Mouse (Mus musculus): Measurements from ENCODE around the gene Copz1. TPM values are rescaled to one million over a fixed set of nuclear protein-coding genes. Genes with fewer than 3 reads are reported as not detected.

The Copz1 gene
- polyA plus RNA-seq, 1 experiment from 2014 or later, result 298 TPM

GRCm38 (mm10) chr15:103315011-103315502 is 42.5 kb downstream of the Copz1 start:
- DNase-seq (ENCODE audit: low spot score) (peak; percentile 81), ATAC-seq (replicated peaks; ENCODE audit: low FRiP score) (peak; percentile 63)
- no peaks in the 10 kb centered on the region for H3K9me3 ChIP-seq (ENCODE audit: control insufficient read depth, low read length)
- H3K4me3 ChIP-seq (ENCODE audit: low read depth, low read length), result no peak overlapping the region
- H3K9ac ChIP-seq (ENCODE audit: low read depth, low read length), result no peak overlapping the region
- H3K36me3 ChIP-seq (ENCODE audit: control insufficient read depth, insufficient read depth, low read length), result peaks cover 16% of the 10 kb centered on the region; the same call in 1 of the 2 replicates
- H3K4me2 ChIP-seq, result peak overlapping the region; percentile 48
- WGBS, result 22% methylated on average over 18 of the region's 18 CpGs
- peaks cover 30% of the 10 kb centered on the region for H3K4me1 ChIP-seq (replicated peaks; ENCODE audit: control insufficient read depth, insufficient read depth, low read length)
- no peaks in the 10 kb centered on the region for H3K27me3 ChIP-seq (replicated peaks; ENCODE audit: control insufficient read depth, insufficient read depth, low read length)
- H3K27ac ChIP-seq (ENCODE audit: low read depth, low read length), result no peak overlapping the region; the same call in 1 of the 2 replicates

- H3K4me3 ChIP-seq (ENCODE audit: low read depth, low read length), result no peak overlapping the region
- H3K9ac ChIP-seq (ENCODE audit: low read depth, low read length), result no peak overlapping the region
- DNase-seq (ENCODE audit: low spot score), result no peak
- 84% methylated on average over 10 of the region's 10 CpGs for WGBS
- peaks cover 16% of the 10 kb centered on the region; the same call in 1 of the 2 replicates for H3K36me3 ChIP-seq (ENCODE audit: control insufficient read depth, insufficient read depth, low read length)
- H3K9me3 ChIP-seq (ENCODE audit: control insufficient read depth, low read length), result no peaks in the 10 kb centered on the region
- no peak overlapping the region for H3K4me2 ChIP-seq
- H3K27me3 ChIP-seq (replicated peaks; ENCODE audit: control insufficient read depth, insufficient read depth, low read length), result no peaks in the 10 kb centered on the region
- no peak overlapping the region for H3K27ac ChIP-seq (ENCODE audit: low read depth, low read length)
- peaks cover 34% of the 10 kb centered on the region for H3K4me1 ChIP-seq (replicated peaks; ENCODE audit: control insufficient read depth, insufficient read depth, low read length)
- ATAC-seq (replicated peaks; ENCODE audit: low FRiP score), result 0 out of 2 replicates have a peak, but pooled peaks have one; percentile 12
These were observed 43.7 kb downstream of the Copz1 start for GRCm38 (mm10) chr15:103315979-103316776.

GRCm38 (mm10) chr15:103317120-103317519 is 44.6 kb downstream of the Copz1 start:
- H3K4me3 ChIP-seq (ENCODE audit: low read depth, low read length), result no peak overlapping the region
- H3K27ac ChIP-seq (ENCODE audit: low read depth, low read length), result no peak overlapping the region
- DNase-seq (ENCODE audit: low spot score) (no peak), ATAC-seq (replicated peaks; ENCODE audit: low FRiP score) (no peak)
- no peak overlapping the region for H3K9ac ChIP-seq (ENCODE audit: low read depth, low read length)
- peaks cover 42% of the 10 kb centered on the region for H3K4me1 ChIP-seq (replicated peaks; ENCODE audit: control insufficient read depth, insufficient read depth, low read length)
- no peak overlapping the region for H3K4me2 ChIP-seq
- no peaks in the 10 kb centered on the region for H3K27me3 ChIP-seq (replicated peaks; ENCODE audit: control insufficient read depth, insufficient read depth, low read length)
- H3K36me3 ChIP-seq (ENCODE audit: control insufficient read depth, insufficient read depth, low read length), result peaks cover 16% of the 10 kb centered on the region; the same call in 1 of the 2 replicates
- no peaks in the 10 kb centered on the region for H3K9me3 ChIP-seq (ENCODE audit: control insufficient read depth, low read length)

- H3K27me3 ChIP-seq (replicated peaks; ENCODE audit: control insufficient read depth, insufficient read depth, low read length), result no peaks in the 10 kb centered on the region
- H3K36me3 ChIP-seq (ENCODE audit: control insufficient read depth, insufficient read depth, low read length), result peaks cover 16% of the 10 kb centered on the region; the same call in 1 of the 2 replicates
- no peak overlapping the region for H3K9ac ChIP-seq (ENCODE audit: low read depth, low read length)
- no peaks in the 10 kb centered on the region for H3K9me3 ChIP-seq (ENCODE audit: control insufficient read depth, low read length)
- no peak overlapping the region for H3K4me3 ChIP-seq (ENCODE audit: low read depth, low read length)
- no peak for ATAC-seq (replicated peaks; ENCODE audit: low FRiP score)
- no peak overlapping the region for H3K27ac ChIP-seq (ENCODE audit: low read depth, low read length)
- 86% methylated on average over 8 of the region's 8 CpGs for WGBS
- H3K4me2 ChIP-seq, result no peak overlapping the region
- no peak for DNase-seq (ENCODE audit: low spot score)
- H3K4me1 ChIP-seq (replicated peaks; ENCODE audit: control insufficient read depth, insufficient read depth, low read length), result peaks cover 47% of the 10 kb centered on the region
These were observed 45.2 kb downstream of the Copz1 start for GRCm38 (mm10) chr15:103317731-103318130.

GRCm38 (mm10) chr15:103318201-103318816 is 45.8 kb downstream of the Copz1 start:
- H3K9me3 ChIP-seq (ENCODE audit: control insufficient read depth, low read length), result no peaks in the 10 kb centered on the region
- no peak overlapping the region for H3K27ac ChIP-seq (ENCODE audit: low read depth, low read length)
- DNase-seq (ENCODE audit: low spot score), result no peak
- 86% methylated on average over 3 of the region's 3 CpGs for WGBS
- no peak overlapping the region for H3K4me2 ChIP-seq
- no peak overlapping the region for H3K4me3 ChIP-seq (ENCODE audit: low read depth, low read length)
- H3K9ac ChIP-seq (ENCODE audit: low read depth, low read length), result no peak overlapping the region
- H3K36me3 ChIP-seq (ENCODE audit: control insufficient read depth, insufficient read depth, low read length), result peaks cover 16% of the 10 kb centered on the region; the same call in 1 of the 2 replicates
- H3K4me1 ChIP-seq (replicated peaks; ENCODE audit: control insufficient read depth, insufficient read depth, low read length), result peaks cover 50% of the 10 kb centered on the region
- H3K27me3 ChIP-seq (replicated peaks; ENCODE audit: control insufficient read depth, insufficient read depth, low read length), result no peaks in the 10 kb centered on the region
- no peak for ATAC-seq (replicated peaks; ENCODE audit: low FRiP score)

GRCm38 (mm10) chr15:103321076-103321475 is 48.6 kb downstream of the Copz1 start:
- Histone ChIP-seq H3K9ac (ENCODE audit: low read depth, low read length) (no peak overlapping the region), H3K9me3 (ENCODE audit: control insufficient read depth, low read length) (no peaks in the 10 kb centered on the region), H3K27me3 (replicated peaks; ENCODE audit: control insufficient read depth, insufficient read depth, low read length) (no peaks in the 10 kb centered on the region), H3K4me3 (ENCODE audit: low read depth, low read length) (no peak overlapping the region), H3K4me2 (no peak overlapping the region), H3K36me3 (ENCODE audit: control insufficient read depth, insufficient read depth, low read length) (peaks cover 16% of the 10 kb centered on the region; the same call in 1 of the 2 replicates), H3K27ac (ENCODE audit: low read depth, low read length) (no peak overlapping the region), H3K4me1 (replicated peaks; ENCODE audit: control insufficient read depth, insufficient read depth, low read length) (peaks cover 44% of the 10 kb centered on the region)
- WGBS, result 63% methylated on average over 1 of the region's 1 CpGs
- ATAC-seq (replicated peaks; ENCODE audit: low FRiP score), result no peak
- no peak for DNase-seq (ENCODE audit: low spot score)

- ATAC-seq (replicated peaks; ENCODE audit: low FRiP score), result no peak
- no peak for DNase-seq (ENCODE audit: low spot score)
- H3K27ac ChIP-seq (ENCODE audit: low read depth, low read length), result no peak overlapping the region
- peaks cover 7% of the 10 kb centered on the region; the same call in 1 of the 2 replicates for H3K36me3 ChIP-seq (ENCODE audit: control insufficient read depth, insufficient read depth, low read length)
- peaks cover 38% of the 10 kb centered on the region for H3K4me1 ChIP-seq (replicated peaks; ENCODE audit: control insufficient read depth, insufficient read depth, low read length)
- no peaks in the 10 kb centered on the region for H3K9me3 ChIP-seq (ENCODE audit: control insufficient read depth, low read length)
- no peaks in the 10 kb centered on the region for H3K27me3 ChIP-seq (replicated peaks; ENCODE audit: control insufficient read depth, insufficient read depth, low read length)
- no peak overlapping the region for H3K9ac ChIP-seq (ENCODE audit: low read depth, low read length)
- 52% methylated on average over 4 of the region's 4 CpGs for WGBS
- peak overlapping the region; percentile 98 for H3K4me2 ChIP-seq
- H3K4me3 ChIP-seq (ENCODE audit: low read depth, low read length), result peak overlapping the region; percentile 73
These were observed 49.9 kb downstream of the Copz1 start for GRCm38 (mm10) chr15:103322396-103322795.

GRCm38 (mm10) chr15:103323070-103323454 is 50.5 kb downstream of the Copz1 start:
- H3K4me1 ChIP-seq (replicated peaks; ENCODE audit: control insufficient read depth, insufficient read depth, low read length), result peaks cover 35% of the 10 kb centered on the region
- H3K27ac ChIP-seq (ENCODE audit: low read depth, low read length), result peak overlapping the region; percentile 81; the same call in 1 of the 2 replicates
- peak overlapping the region; percentile 98 for H3K4me2 ChIP-seq
- ATAC-seq (replicated peaks; ENCODE audit: low FRiP score), result peak; percentile 63
- H3K36me3 ChIP-seq (ENCODE audit: control insufficient read depth, insufficient read depth, low read length), result peaks cover 5% of the 10 kb centered on the region; the same call in 1 of the 2 replicates
- no peaks in the 10 kb centered on the region for H3K27me3 ChIP-seq (replicated peaks; ENCODE audit: control insufficient read depth, insufficient read depth, low read length)
- no peaks in the 10 kb centered on the region for H3K9me3 ChIP-seq (ENCODE audit: control insufficient read depth, low read length)
- DNase-seq (ENCODE audit: low spot score), result no peak
- 1% methylated on average over 12 of the region's 26 CpGs for WGBS
- H3K4me3 ChIP-seq (ENCODE audit: low read depth, low read length), result peak overlapping the region; percentile 73
- H3K9ac ChIP-seq (ENCODE audit: low read depth, low read length), result peak overlapping the region; percentile 70

All from liver, embryonic 11.5 days (tissue).